Mouse (Mus musculus): ENCODE measurements at regions not wholly inside any gene's neighbourhood (a gene's known extent, or its start where the extent isn't known, plus 50 kb on each side); places are given as distances from the start of the nearest gene placed in this dataset.

DNA sequence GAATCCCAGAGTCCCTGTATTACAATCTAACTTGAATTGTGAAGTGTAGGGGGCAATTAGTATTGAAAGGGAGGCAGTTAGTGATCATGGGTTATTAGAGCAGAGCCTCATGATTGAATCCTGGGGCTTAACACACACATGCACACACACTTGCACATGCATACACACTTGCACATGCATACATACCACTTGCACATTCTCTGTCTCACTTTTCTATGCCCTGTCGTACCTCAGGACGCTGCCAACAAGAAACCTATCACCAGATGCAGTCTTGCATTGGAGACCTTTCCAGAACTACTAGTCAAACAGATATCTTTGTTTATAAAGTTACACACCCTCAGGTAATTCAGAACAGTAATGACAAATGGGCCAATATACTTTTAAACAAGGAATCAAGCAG, 80.9 kb downstream of the Npepl1 start:
- no peak for TF ChIP-seq CTCF (IDR thresholded peaks at IDR 0.05; ENCODE audit: insufficient read depth, low read length)
- TF ChIP-seq POLR2A (IDR thresholded peaks at IDR 0.05; ENCODE audit: borderline replicate concordance, extremely low read depth, low read depth, low read length), result no peak
